Mouse (Mus musculus) hindbrain, embryonic 15.5 days (tissue): ENCODE data around the gene Hba-a2. TPM values are rescaled to one million over a fixed set of nuclear protein-coding genes. Genes with fewer than 3 reads are reported as not detected.
"Not testable (repeated sequence)": the region's sequence is repeated elsewhere in the genome, so short reads cannot be mapped to it uniquely, and the experiment has no call there.

Experiments used
- ATAC-seq: fragments of 200-750 bp; cut with Nextera tagmentation; 2 replicates; pipeline ENCODE4 v1.8.0; 2017; ENCODE audit warnings: low read depth, moderate number of reproducible peaks, moderate TSS enrichment; ENCODE audit not compliant: low FRiP score
- H3K27ac ChIP-seq: fragments of 300-500 bp; sonication (generic); replicated peaks from 2 replicates; pipeline ENCODE4 v1.5.1; 2015; ENCODE audit warnings: mild to moderate bottlenecking, inconsistent platforms
- H3K27me3 ChIP-seq: fragments of 300-500 bp; sonication (generic); 2 replicates; pipeline ENCODE4 v1.6.1; 2015; ENCODE audit warnings: control low read depth, inconsistent platforms
- H3K36me3 ChIP-seq: fragments of 300-500 bp; sonication (generic); 2 replicates; pipeline ENCODE4 v1.6.1; 2015; ENCODE audit warnings: control low read depth, inconsistent platforms
- H3K4me1 ChIP-seq: fragments of 300-500 bp; sonication (generic); replicated peaks from 2 replicates; pipeline ENCODE4 v1.6.1; 2015; ENCODE audit warnings: control low read depth, inconsistent platforms
- H3K4me2 ChIP-seq: fragments of 300-500 bp; sonication (generic); 2 replicates; pipeline ENCODE4 v1.6.1; 2015; ENCODE audit warnings: moderate library complexity, mild to moderate bottlenecking, inconsistent platforms
- H3K4me3 ChIP-seq: fragments of 300-500 bp; sonication (generic); 2 replicates; pipeline ENCODE4 v1.5.1; 2015; ENCODE audit warnings: mild to moderate bottlenecking, inconsistent platforms
- H3K9ac ChIP-seq: fragments of 300-500 bp; sonication (generic); 2 replicates; pipeline ENCODE4 v1.6.1; 2015; ENCODE audit warnings: inconsistent platforms
- H3K9me3 ChIP-seq: fragments of 300-500 bp; sonication (generic); 2 replicates; pipeline ENCODE4 v1.6.1; 2016; ENCODE audit warnings: control low read depth, inconsistent platforms
- WGBS: fragments of 180-500 bp; shearing (Covaris S2); methylation state at CpG from one replicate; pipeline ENCODE4 v1.1.7; 2015; 5-methylcytosine and 5-hydroxymethylcytosine counted together
- polyA plus RNA-seq: library from polyadenylated mRNA; unstranded; fragments of >200 nt; fragmentation: Nextera tagmentation; extraction: Ambion mirVana; gene quantifications from 2 replicates; pipeline ENCODE4 v1.2.1, GENCODE M21; 2015

The Hba-a2 gene
- polyA plus RNA-seq, 1 experiment from 2014 or later: 6,860 TPM

DNA sequence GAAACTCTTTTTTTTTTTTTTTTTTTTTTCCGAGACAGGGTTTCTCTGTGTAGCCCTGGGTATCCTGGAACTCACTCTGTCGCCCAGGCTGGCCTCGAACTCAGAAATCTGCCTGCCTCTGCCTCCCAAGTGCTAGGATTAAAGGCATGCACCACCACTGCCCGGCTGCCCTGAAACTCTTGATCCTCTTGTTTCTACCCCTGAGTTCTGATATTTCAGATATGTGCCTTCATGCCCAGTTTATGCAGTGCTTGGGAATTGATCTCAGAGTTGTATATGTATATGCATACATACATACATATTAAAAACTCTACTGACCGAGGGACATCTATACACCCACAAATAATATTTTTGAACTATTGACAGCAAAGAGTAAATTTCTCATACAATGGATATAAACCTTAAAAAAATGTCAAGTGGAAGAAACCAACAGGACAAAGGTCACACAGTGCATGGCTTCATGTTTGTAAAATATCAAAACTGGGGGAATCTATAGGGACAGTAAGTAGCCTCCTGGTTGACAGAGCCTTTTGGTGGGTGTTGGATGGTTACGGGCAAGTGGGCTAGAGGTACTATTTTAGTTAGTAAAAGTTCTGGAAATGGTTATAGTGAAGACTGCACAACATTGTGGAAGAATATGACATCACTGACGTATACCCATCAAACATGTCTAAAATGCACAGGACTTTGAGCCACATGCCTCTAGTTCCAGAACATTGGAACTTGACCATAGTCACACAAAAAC, 11.1 kb upstream of the Hba-a2 start:
- Histone ChIP-seq H3K27ac (no peak overlapping the region), H3K36me3 (no peaks in the 10 kb centered on the region), H3K4me3 (no peak overlapping the region), H3K4me2 (no peak overlapping the region), H3K9ac (no peak overlapping the region), H3K9me3 (no peaks in the 10 kb centered on the region), H3K4me1 (no peaks in the 10 kb centered on the region), H3K27me3 (0 out of 2 replicates have a peak, but pooled peaks cover 5% of the 10 kb centered on the region)
- 91% methylated on average over 7 of the region's 7 CpGs for WGBS
- no peak for ATAC-seq

DNA sequence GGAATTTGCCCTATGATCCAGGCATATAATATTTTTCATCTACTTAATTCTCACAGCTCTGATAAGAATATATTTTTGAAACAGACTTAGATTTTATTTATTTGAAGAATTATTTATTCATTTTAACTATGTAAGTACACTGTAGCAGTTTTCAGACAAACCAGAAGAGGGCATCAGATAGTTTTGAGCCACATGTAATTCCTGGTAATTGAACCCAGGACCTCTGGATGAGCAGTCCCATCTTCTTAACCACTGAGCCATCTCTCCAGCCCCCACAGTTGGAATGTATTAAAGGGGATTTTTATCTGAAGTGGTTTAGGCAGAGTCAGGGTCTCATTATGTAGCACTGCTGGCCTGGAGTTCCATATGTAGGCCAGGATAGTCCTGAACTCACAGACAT, 10.4 kb upstream of the Hba-a2 start:
- H3K4me3 ChIP-seq, H3K4me2 ChIP-seq, H3K27ac ChIP-seq, H3K36me3 ChIP-seq, H3K9ac ChIP-seq, H3K27me3 ChIP-seq, ATAC-seq, H3K9me3 ChIP-seq, H3K4me1 ChIP-seq: not testable (repeated sequence)

DNA sequence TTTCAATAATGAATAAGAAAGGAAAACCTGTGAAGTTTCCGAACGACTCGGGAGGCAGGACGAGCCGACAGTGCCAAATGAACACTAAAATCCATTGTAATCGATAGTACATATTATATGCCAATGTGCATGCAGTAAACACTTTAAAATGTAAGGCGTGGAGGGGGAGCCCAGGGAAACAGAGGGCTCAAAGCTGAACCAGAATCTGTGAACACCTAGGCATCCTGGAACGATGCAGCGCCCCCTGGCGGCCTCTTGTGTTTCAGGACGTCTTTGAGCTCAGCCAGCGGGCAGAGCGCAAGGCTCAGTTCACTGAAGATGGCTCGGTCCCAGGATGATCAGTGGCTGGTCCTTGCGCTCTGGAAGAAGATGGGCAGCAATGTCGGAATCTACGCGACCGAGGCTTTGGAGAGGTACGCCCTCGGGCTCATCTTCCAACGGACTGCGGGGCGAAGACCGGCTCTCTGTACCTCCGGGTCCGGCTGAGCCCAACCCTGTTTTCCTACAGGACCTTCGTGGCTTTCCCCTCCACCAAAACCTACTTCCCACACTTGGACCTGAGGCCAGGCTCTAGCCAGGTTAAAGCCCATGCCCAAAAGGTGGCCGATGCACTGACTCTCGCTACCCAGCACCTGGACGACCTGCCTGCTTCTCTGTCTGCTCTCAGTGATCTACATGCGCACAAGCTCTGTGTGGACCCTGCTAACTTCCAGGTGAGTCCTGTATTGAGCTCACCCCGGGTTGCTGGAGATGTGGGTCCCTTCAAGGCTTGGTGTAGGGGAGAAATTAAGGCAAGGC, 9.4 kb upstream of the Hba-a2 start, which contains the start of gene Hbq1b:
TSS of gene Hbq1b (plus strand) at position 271 of the 798 bp plus-strand sequence.
- H3K36me3 ChIP-seq, H3K9ac ChIP-seq, H3K9me3 ChIP-seq, H3K27ac ChIP-seq, H3K4me1 ChIP-seq, H3K27me3 ChIP-seq: not testable (repeated sequence)
- WGBS: 22% methylated on average over 30 of the region's 33 CpGs
- Histone ChIP-seq H3K4me3 (peak within 1 kb of the TSS; percentile 33), H3K4me2 (peak within 1 kb of the TSS; percentile 59)
- peak; percentile 77 for ATAC-seq

DNA sequence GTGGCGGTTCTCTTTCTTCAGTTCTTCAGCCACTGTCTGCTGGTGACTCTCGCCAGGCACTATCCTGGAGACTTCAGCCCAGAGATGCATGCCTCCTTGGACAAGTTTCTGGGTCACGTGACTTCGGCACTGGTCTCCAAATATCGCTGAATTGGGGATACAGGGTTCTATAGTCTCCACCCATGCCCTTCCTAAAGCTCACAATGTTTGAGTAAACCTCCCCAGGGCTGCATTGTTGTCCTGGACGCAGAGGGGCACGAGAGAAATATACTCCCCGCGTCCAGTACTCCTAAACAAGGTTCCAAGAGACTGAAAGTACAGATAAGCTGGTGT, 8.8 kb upstream of the Hba-a2 start:
- H3K9ac ChIP-seq: no peak overlapping the region
- ATAC-seq: no peak
- 71% methylated on average over 9 of the region's 9 CpGs for WGBS
- H3K4me1 ChIP-seq: no peaks in the 10 kb centered on the region
- H3K27me3 ChIP-seq: 0 out of 2 replicates have a peak, but pooled peaks cover 5% of the 10 kb centered on the region
- no peak overlapping the region for H3K27ac ChIP-seq
- no peak overlapping the region for H3K4me3 ChIP-seq
- H3K4me2 ChIP-seq: 0 out of 2 replicates have a peak overlapping the region, but pooled peaks have one; percentile 59
- H3K9me3 ChIP-seq: no peaks in the 10 kb centered on the region
- H3K36me3 ChIP-seq: no peaks in the 10 kb centered on the region

DNA sequence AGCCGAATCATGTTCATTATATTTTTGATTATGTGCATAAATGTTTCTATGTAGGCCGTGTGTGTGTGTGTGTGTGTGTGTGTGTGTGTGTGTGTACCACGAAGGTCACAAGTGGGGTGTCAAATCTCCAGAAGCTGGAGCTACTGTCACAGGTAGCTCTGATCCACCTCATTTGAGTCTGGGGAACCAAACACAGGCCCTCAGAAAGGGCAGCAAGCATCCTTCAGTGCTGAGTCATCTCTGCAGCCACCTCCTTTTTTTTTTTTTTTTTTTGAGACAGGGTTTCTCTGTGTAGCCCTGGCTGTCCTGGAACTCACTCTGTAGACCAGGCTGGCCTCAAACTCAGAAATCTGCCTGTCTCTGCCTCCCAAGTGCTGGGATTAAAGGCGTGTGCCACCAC, 3.5 kb upstream of the Hba-a2 start:
- not testable (repeated sequence) for ATAC-seq, H3K4me1 ChIP-seq, H3K9ac ChIP-seq, H3K36me3 ChIP-seq, H3K4me2 ChIP-seq, H3K4me3 ChIP-seq, H3K9me3 ChIP-seq, H3K27me3 ChIP-seq, H3K27ac ChIP-seq
- WGBS: 85% methylated on average over 4 of the region's 4 CpGs

DNA sequence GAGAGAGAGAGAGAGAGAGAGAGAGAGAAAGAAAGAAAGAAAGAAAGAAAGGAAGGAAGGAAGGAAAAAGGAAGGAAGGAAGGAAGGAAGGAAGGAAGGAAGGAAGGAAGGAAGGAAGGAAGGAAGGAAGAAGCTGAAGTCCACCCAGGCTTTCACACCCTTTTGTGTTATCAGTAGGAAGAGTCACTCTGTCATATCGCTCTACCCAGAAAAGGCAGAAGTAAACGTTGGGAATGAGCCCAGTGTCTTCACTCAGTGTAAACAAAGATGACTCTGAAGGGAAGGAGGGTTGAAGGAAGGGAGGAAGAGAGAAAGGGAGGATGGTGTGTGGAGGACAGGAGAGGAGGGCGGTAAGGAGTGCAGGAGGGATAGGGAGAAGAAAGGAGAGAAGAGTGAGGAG, 2.8 kb upstream of the Hba-a2 start:
- WGBS: 70% methylated on average over 3 of the region's 3 CpGs
- ATAC-seq: not testable (repeated sequence)

DNA sequence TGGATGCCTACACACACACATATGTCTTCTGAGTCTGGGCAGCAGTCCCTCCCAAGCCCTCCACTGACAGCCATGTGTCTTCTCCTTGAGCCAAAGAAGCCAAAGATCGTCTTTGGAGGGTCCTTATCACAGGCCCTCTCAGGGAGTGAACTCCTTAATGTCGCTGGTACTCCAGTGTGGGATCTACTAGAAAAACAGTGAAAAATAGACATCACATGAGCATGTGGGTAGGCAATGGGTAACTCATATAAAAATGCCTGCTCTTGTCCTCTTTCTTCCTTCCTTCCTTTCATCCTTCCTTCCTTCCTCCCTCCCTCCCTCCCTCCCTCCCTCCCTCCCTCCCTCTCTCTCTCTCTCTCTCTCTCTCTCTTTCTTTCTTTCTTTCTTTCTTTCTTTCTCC, 1.1 kb downstream of the Hba-a2 start:
- WGBS: 52% methylated on average over 2 of the region's 2 CpGs
- not testable (repeated sequence) for H3K27ac ChIP-seq, H3K9me3 ChIP-seq, H3K27me3 ChIP-seq, H3K9ac ChIP-seq, ATAC-seq, H3K4me1 ChIP-seq, H3K36me3 ChIP-seq, H3K4me3 ChIP-seq, H3K4me2 ChIP-seq

More for the DNA sequence above, 2.8 kb upstream of the Hba-a2 start:
- H3K36me3 ChIP-seq, H3K27me3 ChIP-seq, H3K27ac ChIP-seq, H3K4me3 ChIP-seq, H3K4me2 ChIP-seq, H3K9me3 ChIP-seq, H3K9ac ChIP-seq, H3K4me1 ChIP-seq: not testable (repeated sequence)

DNA sequence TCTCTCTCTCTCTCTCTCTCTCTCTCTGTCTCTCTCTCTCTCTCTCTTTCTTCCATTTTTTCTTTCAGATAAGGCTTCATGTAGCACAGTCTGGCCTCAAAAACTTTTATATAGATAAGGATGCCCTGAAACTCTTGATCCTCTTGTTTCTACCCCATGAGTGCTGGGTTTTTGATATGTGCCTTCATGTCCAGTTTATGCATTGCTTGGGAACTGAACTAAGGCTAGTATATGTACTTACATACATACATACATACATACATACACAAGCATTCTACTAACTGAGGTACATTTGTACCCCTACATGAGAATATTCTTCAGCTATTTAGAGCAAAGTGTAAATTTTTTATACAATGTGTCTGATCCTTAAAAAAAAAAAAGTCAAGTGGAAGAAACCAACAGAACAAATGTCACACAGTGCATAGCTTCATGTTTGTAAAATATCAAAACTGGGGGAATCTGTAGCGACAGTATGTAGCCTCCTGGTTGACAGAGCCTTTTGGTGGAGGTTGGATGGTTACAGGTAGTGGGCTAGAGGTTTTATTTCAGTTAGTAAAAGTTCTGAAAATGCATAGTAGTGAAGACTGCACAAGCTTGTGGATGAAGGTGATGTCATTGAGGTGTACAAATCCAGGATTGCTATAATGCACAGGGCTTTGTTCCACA, 1.7 kb downstream of the Hba-a2 start:
- WGBS: 86% methylated on average over 1 of the region's 1 CpGs
- Histone ChIP-seq H3K9ac (no peak overlapping the region), H3K9me3 (no peaks in the 10 kb centered on the region), H3K27ac (no peak overlapping the region), H3K4me2 (no peak overlapping the region), H3K27me3 (no peaks in the 10 kb centered on the region), H3K4me3 (no peak overlapping the region), H3K4me1 (no peaks in the 10 kb centered on the region), H3K36me3 (no peaks in the 10 kb centered on the region)
- ATAC-seq: no peak

DNA sequence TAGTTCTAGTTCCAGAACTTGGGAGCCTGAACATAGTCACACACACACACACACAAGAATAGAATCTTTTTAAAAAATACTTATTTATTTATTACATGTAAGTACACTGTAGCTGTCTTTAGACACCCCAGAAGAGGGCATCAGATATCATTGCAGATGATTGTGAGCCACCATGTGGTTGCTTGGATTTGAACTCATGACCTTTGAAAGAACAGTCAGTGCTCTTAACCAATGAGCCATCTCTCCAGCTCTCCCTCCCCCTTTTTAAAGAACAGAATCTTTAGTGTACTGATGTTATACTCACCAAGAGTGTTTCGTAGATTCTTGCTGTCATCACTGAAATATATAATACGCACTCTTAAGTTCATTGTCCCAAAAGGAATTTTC, 2.2 kb downstream of the Hba-a2 start:
- Histone ChIP-seq H3K9me3 (no peaks in the 10 kb centered on the region), H3K4me1 (no peaks in the 10 kb centered on the region), H3K4me2 (no peak overlapping the region), H3K27ac (no peak overlapping the region), H3K36me3 (no peaks in the 10 kb centered on the region), H3K27me3 (no peaks in the 10 kb centered on the region), H3K9ac (no peak overlapping the region), H3K4me3 (no peak overlapping the region)
- WGBS: 96% methylated on average over 2 of the region's 2 CpGs
- no peak for ATAC-seq

DNA sequence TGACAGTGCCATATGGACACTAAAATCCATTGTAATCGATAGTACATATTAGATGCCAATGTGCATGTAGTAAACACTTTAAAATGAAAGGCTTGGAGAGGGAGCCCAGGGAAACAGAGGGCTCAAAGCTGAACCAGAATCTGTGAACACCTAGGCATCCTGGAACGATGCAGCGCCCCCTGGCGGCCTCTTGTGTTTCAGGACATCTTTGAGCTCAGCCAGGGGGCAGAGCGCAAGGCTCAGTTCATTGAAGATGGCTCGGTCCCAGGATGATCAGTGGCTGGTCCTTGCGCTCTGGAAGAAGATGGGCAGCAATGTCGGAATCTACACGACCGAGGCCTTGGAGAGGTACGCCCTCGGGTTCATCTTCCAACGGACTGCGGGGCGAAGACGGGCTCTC, 3.6 kb downstream of the Hba-a2 start, which contains the start of gene Hbq1a:
TSS of gene Hbq1a (plus strand) at position 205 of the 400 bp plus-strand sequence.
- H3K9me3 ChIP-seq, H3K4me1 ChIP-seq, H3K36me3 ChIP-seq, H3K27me3 ChIP-seq, H3K27ac ChIP-seq, H3K9ac ChIP-seq: not testable (repeated sequence)
- peak; percentile 35; the same call in 1 of the 2 replicates for ATAC-seq
- Histone ChIP-seq H3K4me3 (peak within 1 kb of the TSS; percentile 26), H3K4me2 (peak within 1 kb of the TSS; percentile 47)
- 11% methylated on average over 16 of the region's 16 CpGs for WGBS

DNA sequence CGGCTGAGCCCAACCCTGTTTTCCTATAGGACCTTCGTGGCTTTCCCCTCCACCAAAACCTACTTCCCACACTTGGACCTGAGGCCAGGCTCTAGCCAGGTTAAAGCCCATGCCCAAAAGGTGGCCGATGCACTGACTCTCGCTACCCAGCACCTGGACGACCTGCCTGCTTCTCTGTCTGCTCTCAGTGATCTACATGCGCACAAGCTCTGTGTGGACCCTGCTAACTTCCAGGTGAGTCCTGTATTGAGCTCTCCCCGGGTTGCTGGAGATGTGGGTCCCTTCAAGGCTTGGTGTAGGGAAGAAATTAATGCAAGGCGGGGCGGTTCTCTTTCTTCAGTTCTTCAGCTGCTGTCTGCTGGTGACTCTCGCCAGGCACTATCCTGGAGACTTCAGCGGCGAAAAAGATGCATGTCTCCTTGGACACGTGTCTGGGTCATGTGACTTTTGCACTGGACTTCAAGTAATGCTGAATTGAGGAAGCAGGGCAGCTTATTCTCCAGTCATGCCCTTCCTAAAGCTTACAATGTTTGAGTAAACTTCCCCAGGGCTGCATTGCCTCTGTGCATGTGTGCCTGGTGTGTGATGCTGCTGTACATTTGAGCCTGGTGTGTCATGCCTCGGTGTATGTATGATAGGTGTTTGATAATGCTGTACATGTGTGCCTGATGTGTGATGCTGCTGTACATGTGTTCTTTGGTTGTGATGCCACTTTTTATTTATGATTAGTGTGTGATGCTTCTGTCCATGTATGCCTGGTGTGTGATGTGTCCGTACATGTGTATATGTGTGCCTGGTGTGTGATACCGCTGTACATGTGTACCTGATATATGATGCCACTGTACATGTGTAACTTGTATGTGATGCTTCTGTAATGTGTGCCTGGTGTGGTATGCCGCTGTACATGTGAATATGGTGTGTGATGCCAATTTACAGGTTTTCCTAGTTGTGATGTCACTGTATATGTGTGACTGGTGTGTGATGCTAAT, 4.3 kb downstream of the Hba-a2 start:
- H3K27me3 ChIP-seq: no peaks in the 10 kb centered on the region
- ATAC-seq: peak; percentile 20; the same call in 1 of the 2 replicates
- H3K9ac ChIP-seq: no peak overlapping the region
- H3K9me3 ChIP-seq: no peaks in the 10 kb centered on the region
- no peak overlapping the region for H3K27ac ChIP-seq
- H3K4me3 ChIP-seq: peak overlapping the region; percentile 26
- WGBS: 53% methylated on average over 16 of the region's 17 CpGs
- H3K36me3 ChIP-seq: no peaks in the 10 kb centered on the region
- H3K4me2 ChIP-seq: peak overlapping the region; percentile 47
- H3K4me1 ChIP-seq: no peaks in the 10 kb centered on the region
